In the genomic region with DNA sequence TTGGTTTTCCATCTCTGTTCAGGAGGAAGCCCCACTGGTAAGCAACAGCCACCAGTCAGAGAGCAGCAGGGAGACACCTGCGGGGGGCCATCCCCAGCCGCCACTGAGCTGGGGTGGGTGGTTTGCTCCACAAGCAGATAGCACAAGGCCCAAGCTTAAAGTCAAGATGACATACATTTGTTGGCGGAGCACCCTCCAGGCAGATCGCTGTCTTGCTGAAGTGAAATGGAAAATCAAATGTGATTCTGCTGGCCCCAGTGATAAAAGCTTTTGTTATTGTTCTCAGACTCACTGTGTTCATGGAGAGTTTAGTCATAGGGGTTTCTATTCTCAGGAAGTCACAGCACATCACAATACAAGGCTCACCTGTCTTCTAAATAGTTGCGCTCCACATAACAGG, we compare ENCODE assay signal across 19 mouse cellular contexts. TPM values are rescaled to one million over a fixed set of nuclear protein-coding genes. Genes with fewer than 3 reads are reported as not detected.
DNase-seq lines count a peak whose midpoint lies in the region.
"Had no signal": no experiment of that assay in that cellular context is flagged by ENCODE, and none has a peak within 500 bp of the region (broad histone marks: within the 10 kb centered on the region; RNA-seq: fewer than 3 reads in every experiment).

No protein-coding gene starts in this region.

- peak; percentile 82 for DNase-seq in CD4-positive helper T cell, adult 2 months (ENCODE audit: low read depth, low spot score)
- DNase-seq in T-cell, adult 2 months (ENCODE audit: low spot score), result peak; percentile 56
- peak; percentile 77 to 80 for DNase-seq in thymus, adult 18-20 months
- peak; percentile 82 for DNase-seq in thymus, postnatal 25 days
- no peak for DNase-seq in testis, postnatal 10 days (ENCODE audit: low spot score)
- no peak for DNase-seq in cerebellum, postnatal 14 days
- DNase-seq in gastrocnemius, adult 8-10 months (ENCODE audit: low spot score in 2 of 2), result no peak
- DNase-seq: adrenal gland, postnatal 25 days; cerebellum, adult 11-12 months; cerebellum, adult 9-11 months; heart, postnatal 10 days; kidney, adult 18-20 months; kidney, postnatal 4 days; lung, embryonic 14.5 days; lung, postnatal 14 days; right cerebral cortex, postnatal 4 days had no signal

RNA-seq across cellular contexts. Expression of a gene that starts 14.6 kb away (rescaled TPM):
- 1 to 10 TPM in 1 of 4 experiments, under 1 TPM in 3; 0.24 to 1.0 (median 0.68) TPM for total RNA-seq in gastrocnemius, adult 8-10 months (2022)
- total RNA-seq: layer of hippocampus, postnatal 14 days; left cerebral cortex, adult 2 months; left cerebral cortex, postnatal 25 days had no signal

RNA-seq across cellular contexts. Expression of a gene that starts 39.6 kb away (rescaled TPM):
- 10 to 100 TPM; 49.5 to 59.1 (median 55.1) TPM for total RNA-seq in gastrocnemius, adult 8-10 months (2022)

Comparison
In these comparisons a context has a peak if more than half of its experiments do, and no peak if none do; other contexts are left out.
1. DNase-seq: peak in CD4-positive helper T cell, adult 2 months (single experiment), T-cell, adult 2 months (single experiment), thymus, adult 18-20 months (2 of 2) and thymus, postnatal 25 days (single experiment); none in testis, postnatal 10 days (single experiment), cerebellum, postnatal 14 days (0 of 2) and gastrocnemius, adult 8-10 months (0 of 2).